Mouse (Mus musculus) limb, embryonic 13.5 days (tissue): Measurements from ENCODE around the gene Acnat1. TPM values are rescaled to one million over a fixed set of nuclear protein-coding genes. Genes with fewer than 3 reads are reported as not detected.
"Not testable (repeated sequence)": the region's sequence is repeated elsewhere in the genome, so short reads cannot be mapped to it uniquely, and the experiment has no call there.

Experiments
- ATAC-seq: fragments of 200-750 bp; cut with Nextera tagmentation; 2 replicates; pipeline ENCODE4 v1.8.0; 2017; ENCODE audit warnings: low read depth, moderate number of reproducible peaks, moderate TSS enrichment; ENCODE audit not compliant: low FRiP score
- H3K27ac ChIP-seq: fragments of 300-500 bp; sonication (generic); 2 replicates; pipeline ENCODE4 v1.5.1; 2015; ENCODE audit warnings: inconsistent platforms, mild to moderate bottlenecking, moderate library complexity
- H3K27me3 ChIP-seq: fragments of 300-500 bp; sonication (generic); 2 replicates; pipeline ENCODE4 v1.6.1; 2015; ENCODE audit warnings: mild to moderate bottlenecking, inconsistent platforms
- H3K36me3 ChIP-seq: fragments of 300-500 bp; sonication (generic); 2 replicates; pipeline ENCODE4 v1.6.1; 2015; ENCODE audit warnings: inconsistent platforms, mild to moderate bottlenecking, moderate library complexity
- H3K4me1 ChIP-seq: fragments of 300-500 bp; sonication (generic); 2 replicates; pipeline ENCODE4 v1.6.1; 2015; ENCODE audit warnings: inconsistent platforms
- H3K4me2 ChIP-seq: fragments of 300-500 bp; sonication (generic); replicated peaks from 2 replicates; pipeline ENCODE4 v1.6.1; 2015; ENCODE audit warnings: inconsistent platforms, mild to moderate bottlenecking, moderate library complexity
- H3K4me3 ChIP-seq: fragments of 300-500 bp; sonication (generic); 2 replicates; pipeline ENCODE4 v1.5.1; 2015; ENCODE audit warnings: moderate library complexity, mild to moderate bottlenecking, inconsistent platforms
- H3K9ac ChIP-seq: fragments of 300-500 bp; sonication (generic); 2 replicates; pipeline ENCODE4 v1.6.1; 2015; ENCODE audit warnings: mild to moderate bottlenecking, inconsistent platforms
- H3K9me3 ChIP-seq: fragments of 300-500 bp; sonication (generic); 2 replicates; pipeline ENCODE4 v1.6.1; 2016; ENCODE audit warnings: inconsistent platforms
- WGBS: fragments of 180-500 bp; shearing (Covaris S2); methylation state at CpG from one replicate; pipeline ENCODE4 v1.1.7; 2015; 5-methylcytosine and 5-hydroxymethylcytosine counted together
- polyA plus RNA-seq: library from polyadenylated mRNA; unstranded; fragments of >200 nt; fragmentation: Nextera tagmentation; extraction: Ambion mirVana; gene quantifications from 2 replicates; pipeline ENCODE4 v1.2.1, GENCODE M21; 2015

The Acnat1 gene
- polyA plus RNA-seq, 1 experiment from 2014 or later = 0.10 TPM

GRCm38 (mm10) chr4:49451133-49451847, 22.4 kb downstream of the Acnat1 start:
- not testable (repeated sequence) for H3K4me2 ChIP-seq

GRCm38 (mm10) chr4:49436968-49437367, 36.7 kb downstream of the Acnat1 start:
- not testable (repeated sequence) for H3K9ac ChIP-seq, H3K27ac ChIP-seq, H3K4me3 ChIP-seq, ATAC-seq, H3K4me2 ChIP-seq, H3K36me3 ChIP-seq, H3K9me3 ChIP-seq, H3K4me1 ChIP-seq, H3K27me3 ChIP-seq
- 93% methylated on average over 3 of the region's 3 CpGs for WGBS

More at GRCm38 (mm10) chr4:49451133-49451847, 22.4 kb downstream of the Acnat1 start:
- H3K9ac ChIP-seq, H3K9me3 ChIP-seq, H3K36me3 ChIP-seq, H3K4me1 ChIP-seq, H3K27ac ChIP-seq, ATAC-seq, H3K4me3 ChIP-seq, H3K27me3 ChIP-seq: not testable (repeated sequence)
- WGBS = 83% methylated on average over 1 of the region's 1 CpGs

GRCm38 (mm10) chr4:49410151-49410550, 63.6 kb downstream of the Acnat1 start:
- H3K36me3 ChIP-seq, H3K4me1 ChIP-seq, H3K9ac ChIP-seq, ATAC-seq, H3K4me2 ChIP-seq, H3K27ac ChIP-seq, H3K9me3 ChIP-seq, H3K27me3 ChIP-seq, H3K4me3 ChIP-seq: not testable (repeated sequence)
- 80% methylated on average over 2 of the region's 2 CpGs for WGBS

- not testable (repeated sequence) for H3K4me3 ChIP-seq, ATAC-seq, H3K9ac ChIP-seq, H3K36me3 ChIP-seq, H3K4me1 ChIP-seq, H3K9me3 ChIP-seq, H3K27me3 ChIP-seq, H3K27ac ChIP-seq, H3K4me2 ChIP-seq
- WGBS = 76% methylated on average over 5 of the region's 5 CpGs
Measured at GRCm38 (mm10) chr4:49407957-49408356, 65.8 kb downstream of the Acnat1 start, which contains the start of gene Acnat2. Acnat2 (minus strand) TSS chr4:49408151.

Other genes starting within 250 kb of the Acnat1 start
- not detected in 2 replicates for gene Acnat2, start 65.8 kb downstream of the Acnat1 start, polyA plus RNA-seq
- 0.11 TPM in 1 of 2 replicates, not detected in the other for gene Baat, start 32.6 kb upstream of the Acnat1 start, polyA plus RNA-seq
- 87.0 and 87.1 TPM in 2 replicates for gene Mrpl50, start 47.2 kb upstream of the Acnat1 start, polyA plus RNA-seq
- 11.7 and 14.0 TPM in 2 replicates for gene Zfp189, start 47.3 kb upstream of the Acnat1 start, polyA plus RNA-seq
- 0.20 and 0.70 TPM in 2 replicates for gene Aldob, start 75.6 kb upstream of the Acnat1 start, polyA plus RNA-seq
- 32.0 and 34.1 TPM in 2 replicates for gene Tmem246, start 124.0 kb upstream of the Acnat1 start, polyA plus RNA-seq
- 54.1 and 56.5 TPM in 2 replicates for gene Rnf20, start 158.1 kb upstream of the Acnat1 start, polyA plus RNA-seq
- 0.22 and 0.24 TPM in 2 replicates for gene Ppp3r2, start 208.1 kb upstream of the Acnat1 start, polyA plus RNA-seq